Mouse (Mus musculus): ENCODE measurements around the gene Sec61b.

DNA sequence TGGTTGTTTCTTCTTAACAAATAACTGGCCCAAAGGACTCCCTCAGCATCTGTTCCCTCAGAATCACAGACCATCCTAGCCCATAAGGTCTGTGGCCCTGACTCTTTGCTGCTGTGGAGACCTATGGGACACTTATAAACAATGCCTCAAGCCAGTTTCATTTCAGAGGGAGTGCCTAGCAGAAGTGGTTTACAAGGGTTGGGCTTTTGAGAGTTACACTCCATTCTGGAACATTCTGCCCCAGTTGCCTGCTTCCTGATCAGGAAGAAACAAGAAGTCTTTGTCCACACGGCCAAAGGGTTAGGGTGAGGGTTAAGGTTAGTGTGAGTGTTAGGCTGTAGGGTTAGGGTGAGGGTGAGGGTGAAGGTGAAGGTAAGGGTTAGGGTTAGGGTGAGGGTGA is 19.7 kb downstream of the Sec61b start:
- TF ChIP-seq CTCF (IDR thresholded peaks at IDR 0.05; ENCODE audit: extremely low read depth, insufficient read depth, insufficient read length, insufficient replicate concordance), result no peak
- no peak for TF ChIP-seq POLR2A (IDR thresholded peaks at IDR 0.05; ENCODE audit: low read depth, low read length)
